Mouse (Mus musculus) liver, adult (tissue): ENCODE measurements around the gene Ly75.
A peak's percentile ranks its signal among the peaks of the same experiment; 100 is the strongest.

ENCODE experiments used
- GATA4 ChIP-seq: IDR thresholded peaks from 2 replicates; pipeline ENCODE4 v1.6.1; 2014; ENCODE audit warnings: mild to moderate bottlenecking, low read length; ENCODE audit not compliant: insufficient replicate concordance

Gene Ly75

DNA sequence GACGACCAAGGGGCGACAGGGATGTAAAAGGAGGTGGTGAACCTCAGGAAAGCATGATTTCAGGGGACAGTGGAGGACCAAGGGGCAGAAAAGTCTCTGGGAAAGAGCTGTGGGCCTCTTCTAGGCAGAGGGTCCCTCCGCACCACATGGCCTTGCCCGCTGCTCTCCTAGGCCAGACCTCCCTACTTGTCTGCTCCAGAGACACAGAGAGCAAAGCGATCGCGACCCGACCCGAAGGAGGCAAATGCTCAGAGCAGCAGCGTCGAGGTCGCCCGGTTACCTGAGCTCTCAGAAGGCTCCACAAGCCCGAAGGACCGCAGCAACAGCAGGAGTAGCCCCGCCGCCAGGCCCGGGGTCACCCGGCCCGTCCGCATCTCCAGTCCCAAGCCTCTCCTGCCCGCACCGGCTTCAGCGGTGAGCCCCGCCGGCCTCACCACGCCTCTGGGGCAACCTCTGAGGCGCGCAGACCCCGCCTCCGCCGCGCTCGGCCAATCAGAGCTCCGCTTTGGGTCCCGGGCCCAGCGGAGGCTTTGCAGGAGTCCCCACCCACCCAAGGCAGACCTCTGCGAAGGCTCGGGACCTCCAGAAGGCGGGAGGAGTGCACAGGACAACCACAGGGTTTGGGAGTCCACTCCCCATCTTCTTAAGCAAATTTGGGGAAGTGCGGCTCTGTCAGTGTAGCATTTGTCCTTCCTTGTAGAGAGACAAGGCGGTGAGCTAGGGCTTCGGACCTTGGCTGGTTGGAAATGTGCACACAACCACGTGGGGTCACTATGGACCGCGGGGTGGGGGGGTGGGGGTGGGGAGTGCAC lies at the start of gene Ly75:
Ly75 (minus strand) TSS at position 446 of the 812 bp plus-strand sequence.
- no peak for TF ChIP-seq GATA4

DNA sequence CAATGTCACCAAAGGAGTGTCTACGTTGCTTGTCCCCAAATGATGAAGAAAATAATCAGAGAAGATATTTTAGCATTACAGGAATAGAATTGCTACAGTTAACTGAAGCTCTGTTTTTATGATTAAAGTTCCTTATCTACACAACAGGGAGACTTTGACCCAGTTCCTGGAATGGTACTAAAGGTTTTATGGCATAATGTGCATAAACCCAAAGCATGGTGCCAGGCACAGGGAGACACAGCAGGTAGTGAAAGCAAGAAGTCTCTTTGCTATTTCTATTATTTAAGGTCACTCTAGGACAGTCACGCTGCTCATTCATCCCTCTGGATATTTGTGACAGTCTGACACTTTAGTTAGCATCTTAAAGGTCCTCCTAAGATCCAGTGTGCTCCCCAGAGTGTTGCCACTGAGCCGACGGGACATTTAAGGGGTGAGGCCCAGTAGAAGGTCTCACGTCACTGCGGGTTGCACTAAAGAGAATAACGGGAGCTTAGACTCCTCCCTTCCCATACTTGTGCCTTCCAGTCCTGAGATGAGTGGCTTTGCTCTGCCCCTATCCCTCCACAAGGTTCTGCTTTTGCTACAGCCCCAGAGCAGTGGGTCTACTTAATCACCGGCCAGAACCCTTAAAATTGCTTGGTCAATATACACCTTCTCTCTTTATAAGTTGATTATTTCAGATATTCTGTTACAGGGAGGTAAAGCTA lies 47.4 kb upstream of the Ly75 start:
- TF ChIP-seq GATA4 = no peak

DNA sequence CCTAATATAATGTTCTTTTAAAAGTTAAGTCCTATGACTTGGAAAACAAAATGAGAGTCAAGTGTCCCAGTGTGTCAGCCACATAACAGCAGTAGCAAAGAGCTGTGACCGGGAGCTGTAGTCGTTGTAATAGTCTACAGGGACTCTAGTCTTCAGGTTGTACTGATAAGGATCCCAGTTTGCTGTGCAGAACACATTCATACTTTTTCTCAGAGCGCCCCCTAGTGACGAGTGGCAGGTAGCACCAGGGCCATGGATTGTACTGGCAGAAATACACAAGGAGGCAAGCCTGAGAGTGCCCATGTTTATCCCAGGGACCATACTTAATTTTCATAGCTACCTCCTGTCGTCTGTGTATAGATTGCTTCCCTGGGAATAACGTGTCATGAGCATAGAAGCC lies 35.0 kb upstream of the Ly75 start:
- peak; percentile 76; the same call in 1 of the 2 replicates for TF ChIP-seq GATA4

DNA sequence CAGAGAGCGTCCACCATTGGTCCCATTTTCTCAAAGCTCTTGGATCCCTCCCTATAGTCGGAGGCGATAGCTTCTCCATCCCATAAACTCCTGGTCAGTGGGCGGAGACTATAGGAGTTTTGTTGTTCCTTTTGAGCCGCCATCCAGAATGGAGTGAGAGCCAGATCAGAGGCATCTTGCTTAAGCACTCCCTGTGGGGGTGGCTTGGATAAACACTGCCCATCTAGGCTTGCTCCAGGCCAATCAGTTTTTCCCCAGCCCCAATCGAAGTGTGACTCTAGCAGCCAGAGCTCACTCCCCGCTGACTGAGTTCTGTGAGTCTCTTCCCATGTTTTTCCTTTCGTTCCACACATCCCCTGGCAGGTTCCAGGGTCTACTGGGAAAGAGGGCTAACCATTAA lies 31.2 kb upstream of the Ly75 start:
- TF ChIP-seq GATA4 = no peak

DNA sequence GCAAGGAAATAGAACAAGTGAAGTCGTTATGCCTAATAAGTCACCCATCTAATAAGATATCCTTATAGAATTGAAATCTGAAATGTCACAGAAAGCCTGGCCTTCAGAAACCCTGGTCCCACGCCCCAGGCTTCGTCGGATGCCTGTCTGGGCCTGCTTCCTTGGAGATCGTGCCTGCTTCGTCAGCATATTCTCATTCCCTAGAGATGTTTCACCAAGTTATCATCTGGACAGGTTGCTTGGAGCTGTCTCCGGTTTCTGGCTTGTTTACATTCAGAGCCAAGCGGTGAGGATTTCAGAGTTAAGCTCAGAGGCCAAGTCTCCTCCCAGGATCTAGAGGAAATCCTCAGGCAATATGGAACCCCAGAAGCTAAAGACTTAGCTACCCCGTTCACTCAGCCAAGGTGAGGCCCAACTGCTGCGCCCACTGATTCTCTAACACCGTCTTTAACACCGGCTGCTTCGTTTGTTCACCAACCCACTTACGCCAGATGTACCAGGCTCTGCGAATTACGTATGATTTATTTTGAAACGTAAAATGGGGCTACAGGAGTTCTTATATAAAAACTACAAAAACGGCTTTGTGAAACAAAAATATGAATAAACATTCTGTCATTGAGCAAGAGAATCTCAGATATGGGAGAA lies 30.0 kb upstream of the Ly75 start:
- TF ChIP-seq GATA4 = no peak

DNA sequence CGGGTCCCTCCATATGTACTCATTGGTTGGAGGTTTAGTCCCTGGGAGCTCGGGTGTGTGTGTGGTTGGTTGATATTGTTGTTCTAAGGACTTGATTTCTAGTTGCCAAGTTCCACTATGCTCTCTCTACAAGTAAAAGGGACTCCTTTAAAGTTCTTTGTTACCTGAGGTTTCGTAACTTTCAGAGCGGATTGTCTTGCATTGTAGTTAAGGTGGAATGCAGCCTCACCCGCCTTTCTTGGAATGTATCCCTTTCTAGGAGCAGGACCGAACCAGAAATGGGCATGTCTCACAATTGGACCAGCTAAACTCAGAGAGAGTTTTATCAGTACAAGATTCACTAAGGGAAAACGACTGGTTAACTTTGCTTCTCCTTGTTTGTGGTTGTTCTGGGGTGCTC lies 28.1 kb upstream of the Ly75 start:
- no peak for TF ChIP-seq GATA4

DNA sequence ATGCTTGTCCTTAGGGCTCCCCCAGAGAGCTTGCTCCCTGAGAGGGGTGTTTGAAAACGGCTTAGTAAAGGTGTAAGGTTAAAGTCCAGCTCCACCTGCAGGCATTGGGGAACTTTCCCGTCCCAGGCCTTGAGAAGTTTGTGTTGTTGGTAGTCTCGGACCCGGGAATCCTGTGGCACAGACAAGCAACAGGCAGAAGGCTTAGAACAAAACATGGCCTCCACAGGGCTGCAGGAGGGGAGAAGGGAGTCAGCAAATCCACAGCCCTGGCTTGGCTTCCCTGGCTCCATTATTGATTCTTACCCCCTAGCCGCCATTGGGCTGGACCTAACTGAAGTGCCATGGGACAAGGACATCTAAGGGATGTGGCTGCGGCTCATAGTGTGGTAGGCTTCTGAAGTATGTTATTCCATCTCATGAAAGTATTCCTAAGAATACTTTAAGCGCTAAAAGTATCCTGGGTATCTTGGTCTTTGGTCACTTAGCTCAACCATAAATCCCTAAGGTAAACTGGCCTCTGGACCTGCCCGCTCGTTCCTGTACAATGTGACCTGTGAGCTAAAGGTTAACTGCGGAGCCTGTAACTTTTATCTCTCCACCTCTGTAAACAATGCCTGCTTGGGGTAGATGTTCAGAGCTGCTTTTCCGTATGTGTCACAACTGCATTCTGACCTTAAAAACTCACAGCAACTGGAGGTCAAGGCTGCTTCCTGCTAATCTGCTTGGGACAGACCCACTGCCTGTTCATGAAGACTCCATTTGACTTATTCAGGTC lies 27.1 kb upstream of the Ly75 start:
- no peak for TF ChIP-seq GATA4

DNA sequence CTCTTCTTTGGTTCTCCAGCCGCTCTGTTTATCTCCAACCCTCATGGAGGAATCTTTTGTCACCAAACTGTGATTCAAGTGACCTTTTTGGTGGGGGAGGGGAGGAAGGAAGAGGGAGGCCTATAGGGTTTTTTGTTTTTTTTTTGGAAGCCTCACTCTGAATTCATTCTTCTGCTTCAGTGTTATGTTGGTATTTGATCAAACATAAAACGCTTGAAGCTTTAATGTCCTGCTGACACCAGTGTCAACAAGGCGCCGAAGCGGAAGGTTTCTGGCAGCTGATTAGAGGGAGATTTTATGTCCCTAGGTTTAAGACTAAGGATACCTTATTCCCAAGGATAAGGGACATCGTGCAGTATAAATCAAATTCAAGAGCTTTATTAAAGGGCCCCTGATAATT lies 26.1 kb upstream of the Ly75 start:
- no peak for TF ChIP-seq GATA4

DNA sequence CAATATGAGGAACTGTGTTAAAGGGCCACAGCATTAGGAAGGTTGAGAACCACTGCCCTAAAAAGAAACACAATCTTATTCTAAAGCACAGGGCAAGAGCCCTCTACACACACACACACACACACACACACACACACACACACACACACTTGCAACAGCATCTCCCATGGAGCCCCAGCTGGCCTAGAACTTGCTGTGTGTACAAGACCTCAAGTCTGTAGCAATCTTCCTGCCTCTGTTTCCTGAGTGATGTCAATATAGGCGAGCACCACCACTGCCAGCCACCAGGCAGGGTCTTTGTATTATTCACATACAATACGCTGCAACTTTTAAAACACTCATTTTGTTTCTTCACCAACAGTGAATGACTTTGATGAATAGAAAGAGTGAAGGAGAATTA lies 24.3 kb upstream of the Ly75 start:
- TF ChIP-seq GATA4 = no peak

DNA sequence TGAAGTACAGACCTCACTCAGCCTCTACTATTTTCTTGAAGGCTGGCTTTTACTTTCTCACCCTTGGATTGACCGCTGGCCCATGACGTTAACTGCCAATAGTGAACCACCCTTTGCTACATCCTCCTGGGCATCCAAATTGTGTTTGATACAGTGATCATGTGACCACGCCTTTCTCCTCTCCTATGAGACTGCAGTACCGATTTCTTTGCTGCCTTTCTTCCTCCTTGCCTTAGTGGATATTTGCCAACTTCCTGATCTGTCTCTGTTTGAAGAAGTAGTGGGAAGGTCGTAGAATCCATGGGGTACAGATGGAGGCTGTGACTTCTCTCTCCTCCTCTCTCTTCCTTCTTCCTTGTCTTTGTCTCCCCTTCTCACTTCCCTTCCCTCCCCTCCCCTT lies 22.3 kb upstream of the Ly75 start:
- TF ChIP-seq GATA4 = no peak

DNA sequence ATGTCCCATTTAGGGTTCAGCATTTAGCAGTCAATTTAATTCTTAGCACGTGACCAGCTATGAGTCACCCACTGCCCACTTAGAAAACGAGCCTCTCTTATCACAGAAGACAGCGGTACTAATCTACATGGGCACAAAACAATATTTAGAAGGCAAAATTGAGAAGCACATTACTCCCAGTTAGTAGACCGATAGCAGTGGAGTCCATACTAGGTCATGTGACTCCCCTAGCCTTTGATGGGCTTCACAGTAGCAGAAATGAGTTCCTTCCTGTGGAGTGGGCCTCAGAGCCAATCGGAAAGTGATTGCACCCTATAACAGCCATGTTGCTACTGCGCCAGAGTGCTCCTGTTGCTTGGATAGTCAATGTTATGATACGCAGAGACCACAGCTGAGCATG lies 21.7 kb upstream of the Ly75 start:
- TF ChIP-seq GATA4 = no peak

DNA sequence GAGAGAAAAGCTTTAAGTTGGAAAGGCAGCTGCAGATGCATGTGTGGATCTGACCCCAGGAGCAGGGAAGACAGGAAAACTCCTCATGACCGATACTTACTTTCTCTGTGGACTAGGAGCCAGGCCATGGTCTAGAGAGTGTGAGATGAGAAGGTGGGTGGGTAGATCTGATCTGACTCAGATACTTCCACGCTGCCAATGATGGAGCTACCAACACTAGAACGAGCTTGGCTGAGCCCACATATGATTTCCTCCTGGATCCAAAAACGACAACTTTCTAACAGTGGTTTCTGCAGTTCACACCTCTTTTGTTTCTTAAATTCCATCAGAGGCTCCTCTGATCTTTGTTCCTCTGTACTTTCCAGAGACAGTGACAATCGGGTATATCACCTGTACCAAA lies 18.6 kb upstream of the Ly75 start:
- no peak for TF ChIP-seq GATA4

DNA sequence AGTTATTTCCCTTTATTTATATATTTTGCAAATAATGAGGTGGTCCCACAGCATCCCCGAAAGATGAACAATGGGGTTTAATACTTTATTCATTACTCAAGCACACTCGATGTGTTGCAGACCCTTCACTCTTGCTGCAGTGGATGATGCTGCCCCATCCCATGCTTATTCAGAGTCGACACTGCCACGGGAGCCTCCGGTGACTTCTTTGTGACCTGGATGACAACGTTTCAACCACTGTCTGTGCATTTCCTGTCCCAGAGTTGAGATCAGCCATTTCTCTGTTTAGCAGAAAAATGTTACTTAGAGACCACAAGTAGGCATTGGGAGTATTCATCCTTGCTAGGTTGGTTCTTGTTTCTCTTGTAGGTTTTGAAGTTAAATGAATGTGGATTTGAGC lies 10.7 kb upstream of the Ly75 start:
- TF ChIP-seq GATA4 = no peak

DNA sequence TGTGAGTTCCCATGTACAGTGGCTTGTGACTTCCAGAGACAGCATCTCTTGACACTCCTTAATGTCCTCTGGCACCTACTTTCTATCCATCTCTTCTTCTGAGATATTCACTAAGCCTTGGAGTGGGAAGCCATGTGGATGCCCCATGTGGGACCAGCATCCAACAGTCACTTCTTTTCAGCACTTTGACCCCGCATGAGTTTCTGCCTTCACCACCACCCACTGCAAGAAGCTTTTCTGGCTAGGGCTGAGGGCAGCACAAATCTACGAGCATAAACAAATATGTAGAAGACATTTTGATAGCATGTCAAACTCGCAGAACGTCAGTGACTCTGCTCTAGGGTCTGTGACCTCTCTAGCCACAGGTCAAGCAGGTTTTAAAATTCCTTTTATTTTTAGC lies 9.2 kb upstream of the Ly75 start:
- TF ChIP-seq GATA4 = no peak

DNA sequence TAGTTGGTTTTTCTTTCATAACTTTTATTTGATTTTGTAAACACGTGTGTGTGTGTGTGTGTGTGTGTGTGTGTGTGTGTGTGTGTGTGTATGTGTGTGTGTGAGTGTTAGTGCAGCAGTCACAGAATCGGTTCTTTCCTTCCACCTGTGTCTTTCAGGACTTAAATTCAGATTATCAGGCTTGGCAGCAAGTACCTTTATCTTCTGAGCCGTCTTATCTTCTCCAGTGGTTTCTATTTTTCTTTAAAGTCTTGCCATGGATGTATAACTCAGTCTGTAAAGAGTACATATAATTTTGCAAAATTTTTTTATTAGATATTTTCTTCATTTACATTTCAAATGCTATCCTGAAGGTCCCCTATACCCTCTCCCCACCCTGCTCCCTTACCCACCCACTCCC lies 4.3 kb upstream of the Ly75 start:
- no peak for TF ChIP-seq GATA4
